Mouse (Mus musculus) cortical plate, adult 2 months (tissue): ENCODE measurements around the gene Stpg1. TPM values are rescaled to one million over a fixed set of nuclear protein-coding genes. Genes with fewer than 3 reads are reported as not detected.

Experiments used
- H3K27ac ChIP-seq: fragments of 200-500 bp; 2 replicates; pipeline ENCODE4 v1.5.1; 2012; ENCODE audit warnings: low read length, control low read depth, inconsistent platforms; ENCODE audit not compliant: insufficient read depth
- H3K4me1 ChIP-seq: fragments of 200-500 bp; 2 replicates; pipeline ENCODE4 v1.6.1; 2011; ENCODE audit warnings: low read length; ENCODE audit not compliant: control insufficient read depth, insufficient read depth
- H3K4me3 ChIP-seq: fragments of 200-500 bp; 2 replicates; pipeline ENCODE4 v1.5.1; 2011; ENCODE audit warnings: mild to moderate bottlenecking, low read length, control low read depth; ENCODE audit not compliant: insufficient read depth
- CTCF ChIP-seq: fragments of 200-500 bp; IDR thresholded peaks from 2 replicates; pipeline ENCODE4 v1.5.1; 2011; ENCODE audit warnings: mild to moderate bottlenecking, control low read depth, low read length; ENCODE audit not compliant: insufficient read depth; ENCODE audit errors: extremely low read depth
- POLR2A ChIP-seq: fragments of 200-500 bp; IDR thresholded peaks from 2 replicates; pipeline ENCODE4 v1.6.1; 2011; ENCODE audit warnings: mild to moderate bottlenecking, low read length, control low read depth; ENCODE audit not compliant: insufficient read depth; ENCODE audit errors: extremely low read depth
- polyA plus RNA-seq: library from polyadenylated mRNA; depleted of rRNA; stranded (reverse); fragments of >200 nt; gene quantifications from 2 replicates; pipeline ENCODE4 v1.2.3, GENCODE M21; 2012; rRNA removed

The Stpg1 gene
- polyA plus RNA-seq, 1 experiment: 0.96 TPM

DNA sequence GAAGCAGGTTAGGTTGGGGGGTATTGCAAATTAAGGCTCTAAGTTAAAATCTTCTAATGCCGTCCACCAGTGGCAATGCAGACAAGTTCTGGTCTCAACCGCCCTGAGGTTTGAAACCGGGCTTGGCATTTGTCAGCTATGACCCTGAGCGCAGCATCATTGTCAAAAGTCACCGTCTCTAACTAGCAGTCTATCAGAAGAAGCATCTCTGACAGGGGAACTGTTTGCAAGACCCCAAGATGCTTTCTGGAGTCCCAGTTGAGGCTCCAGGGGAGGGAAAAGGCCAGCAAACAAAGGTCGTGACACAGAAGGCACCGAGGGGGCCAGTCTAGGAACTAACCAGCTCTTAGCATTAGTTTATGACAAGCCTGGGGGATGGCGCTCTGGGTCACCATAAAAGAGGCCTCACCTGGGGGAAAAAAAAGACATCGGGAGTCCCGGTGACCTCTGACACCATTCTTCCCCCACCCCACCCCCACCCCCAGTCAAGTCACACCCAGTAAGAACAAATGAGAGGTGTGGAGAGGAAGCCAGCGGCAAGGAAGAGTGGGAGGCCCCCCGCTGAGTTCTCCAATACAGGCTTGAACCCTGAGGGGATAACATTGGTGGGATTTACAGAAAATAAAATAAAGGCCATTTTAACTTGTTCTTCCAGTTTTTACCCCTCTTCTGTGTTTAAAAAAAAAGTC, 86.8 kb downstream of the Stpg1 start:
- no peak for TF ChIP-seq CTCF
- no peak for TF ChIP-seq POLR2A
- Histone ChIP-seq H3K27ac (no peak overlapping the region), H3K4me1 (no peaks in the 10 kb centered on the region), H3K4me3 (no peak overlapping the region)

- Histone ChIP-seq H3K27ac (no peak overlapping the region), H3K4me1 (no peaks in the 10 kb centered on the region), H3K4me3 (no peak overlapping the region)
- TF ChIP-seq CTCF: no peak
- no peak for TF ChIP-seq POLR2A
Observed at GRCm38 (mm10) chr4:135584838-135585237, 90.2 kb downstream of the Stpg1 start.

Other genes starting within 250 kb of the Stpg1 start
- gene Clic4, start 222.0 kb upstream of the Stpg1 start, polyA plus RNA-seq: 54.0 and 65.8 TPM in 2 replicates
- gene Srrm1, start 141.5 kb upstream of the Stpg1 start, polyA plus RNA-seq: 115 and 131 TPM in 2 replicates
- gene Ncmap, start 96.6 kb upstream of the Stpg1 start, polyA plus RNA-seq: 0.96 and 1.3 TPM in 2 replicates
- gene Rcan3, start 60.9 kb upstream of the Stpg1 start, polyA plus RNA-seq: 19.5 and 21.5 TPM in 2 replicates
- 45.9 and 48.3 TPM in 2 replicates for gene Nipal3, start 248 bp downstream of the Stpg1 start, polyA plus RNA-seq
- 0.72 and 0.77 TPM in 2 replicates for gene Grhl3, start 78.8 kb downstream of the Stpg1 start, polyA plus RNA-seq
- gene Ifnlr1, start 191.5 kb downstream of the Stpg1 start, polyA plus RNA-seq: 0.11 and 0.15 TPM in 2 replicates
- gene Il22ra1, start 233.4 kb downstream of the Stpg1 start, polyA plus RNA-seq: 0.04 TPM in 1 of 2 replicates, not detected in the other